Mouse (Mus musculus) left cerebral cortex, postnatal 14 days (tissue): ENCODE results near the gene Foxd3. TPM values are rescaled to one million over a fixed set of nuclear protein-coding genes. Genes with fewer than 3 reads are reported as not detected.
"Not testable (repeated sequence)": the region's sequence is repeated elsewhere in the genome, so short reads cannot be mapped to it uniquely, and the experiment has no call there.

Source experiments
- DNase-seq, 2 experiments: peaks; one replicate each; pipeline ENCODE4 v3.0.0; 2021 to 2022; ENCODE audit warnings: low spot score in 2 of 2, mixed read lengths in 1 of 2
- intact Hi-C: fragments of 180-260 bp; cut with DNase I; formaldehyde crosslinking; loops from one replicate; pipeline ENCODE4 v1.15.1; 2025
- long read RNA-seq, 2 experiments: library from polyadenylated mRNA; stranded (forward); transcript quantifications; one replicate each; pipeline ENCODE4 v2.0.0; 2021
- total RNA-seq, 2 experiments: library from RNA; stranded (reverse); gene quantifications; 2 replicates each; pipeline ENCODE4 v1.2.3; 2021

Foxd3 gene
- not detected for total RNA-seq
- long read RNA-seq, experiment 1 = 0 reads
- long read RNA-seq, experiment 2 = 0 reads

GRCm38 (mm10) chr4:99655937-99656604, at the start of gene Foxd3:
Foxd3 (plus strand) TSS chr4:99656299.
- intact Hi-C loops = no loop called here
- no peak for DNase-seq

- intact Hi-C loops = no loop called here
- no peak for DNase-seq
Measured at GRCm38 (mm10) chr4:99612156-99612555, 43.9 kb upstream of the Foxd3 start.

DNA sequence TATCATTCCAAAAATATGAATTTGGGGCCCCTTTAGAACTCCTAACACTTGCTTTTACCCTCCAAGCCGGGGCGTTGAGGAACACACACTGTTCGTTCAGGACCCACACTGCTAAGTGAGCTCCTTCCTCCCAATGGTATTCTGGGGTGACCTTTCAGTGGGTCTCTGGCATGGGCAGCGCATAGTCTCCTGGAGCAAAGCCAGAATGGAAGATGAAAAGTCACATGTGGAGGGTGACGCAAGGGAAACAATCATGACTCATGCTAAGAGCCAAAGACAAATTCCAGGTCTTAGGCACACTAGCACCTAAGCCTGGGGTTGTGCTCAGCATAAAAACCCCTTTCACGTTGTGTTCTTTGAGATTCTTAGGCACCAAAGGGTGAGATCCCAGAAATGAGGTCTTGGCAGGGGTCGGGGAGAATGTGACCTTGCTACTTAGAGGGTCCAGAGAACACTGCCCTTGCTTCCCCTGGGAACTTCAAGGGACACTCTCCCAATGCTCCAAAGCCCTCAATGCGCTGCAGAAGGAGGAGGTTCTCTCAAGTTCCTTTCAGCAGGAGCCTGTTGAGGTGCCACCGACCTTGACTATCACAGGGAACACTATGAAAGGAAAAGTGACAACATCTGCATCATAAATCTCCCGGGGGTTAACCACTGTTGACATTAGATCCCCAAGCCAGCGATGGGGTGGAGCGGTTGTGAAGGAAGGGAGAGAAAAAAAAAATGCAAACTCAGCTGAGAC, 43.3 kb upstream of the Foxd3 start:
- intact Hi-C loops = no loop called here
- DNase-seq = no peak

GRCm38 (mm10) chr4:99626047-99626844, 29.9 kb upstream of the Foxd3 start:
- no peak for DNase-seq
- intact Hi-C loops = no loop called here

DNA sequence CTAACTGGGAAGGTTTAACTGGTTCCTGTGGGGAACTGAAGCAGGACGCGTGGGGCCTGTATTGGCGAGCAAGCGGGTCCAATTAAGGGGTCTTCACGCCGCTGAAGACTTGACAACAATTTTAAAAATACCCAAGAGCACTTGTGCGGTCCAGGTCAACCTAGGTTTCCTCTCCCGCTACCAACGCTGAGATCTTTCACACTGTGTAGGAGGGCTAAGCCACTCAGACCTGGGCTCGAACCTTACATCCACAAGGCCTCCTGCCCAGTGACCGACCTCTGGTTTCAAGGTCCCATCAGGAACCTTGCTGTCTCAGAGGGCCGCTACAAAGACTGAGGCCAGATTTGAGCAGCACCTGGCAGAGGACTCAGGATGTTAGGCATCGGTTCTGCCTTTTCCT, 29.0 kb upstream of the Foxd3 start:
- intact Hi-C loops = no loop called here

DNA sequence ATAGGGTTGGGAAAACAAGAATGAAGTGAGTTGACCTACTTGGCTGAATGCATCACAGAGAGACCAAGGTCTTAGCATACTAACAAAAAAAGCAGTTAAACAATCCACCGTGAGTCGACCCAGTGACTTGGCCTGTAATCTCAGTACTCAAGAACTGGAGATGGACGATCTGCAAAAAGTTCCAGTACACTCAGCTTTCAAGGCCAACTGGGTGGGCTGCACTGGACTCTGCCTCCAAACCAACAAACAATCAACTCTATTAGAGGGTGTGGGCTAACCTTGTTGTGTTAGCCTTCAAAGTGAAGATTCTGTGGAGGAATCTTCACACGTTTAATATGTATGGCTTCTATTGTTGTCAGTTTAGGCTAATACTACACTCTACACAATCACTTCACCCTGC, 20.1 kb upstream of the Foxd3 start:
- no peak for DNase-seq

More for the DNA sequence above, 29.0 kb upstream of the Foxd3 start:
- DNase-seq = no peak

GRCm38 (mm10) chr4:99636711-99637110, 19.4 kb upstream of the Foxd3 start:
- intact Hi-C loops = no loop called here

More for the DNA sequence above, 20.1 kb upstream of the Foxd3 start:
- intact Hi-C loops = no loop called here

GRCm38 (mm10) chr4:99640619-99641018, 15.5 kb upstream of the Foxd3 start:
- DNase-seq, intact Hi-C loops: not testable (repeated sequence)

More at GRCm38 (mm10) chr4:99636711-99637110, 19.4 kb upstream of the Foxd3 start:
- no peak for DNase-seq

- intact Hi-C loops = no loop called here
- no peak for DNase-seq
Measured at GRCm38 (mm10) chr4:99641920-99642319, 14.2 kb upstream of the Foxd3 start.

- no peak for DNase-seq
- intact Hi-C loops = no loop called here
Measured at GRCm38 (mm10) chr4:99645560-99645959, 10.5 kb upstream of the Foxd3 start.

- DNase-seq = no peak
- intact Hi-C loops = loop anchor here (5.0 kb wide), 1 partner anchor 78 kb away; no protein-coding TSS in a partner anchor
Measured at GRCm38 (mm10) chr4:99650088-99650944, 5.8 kb upstream of the Foxd3 start.

- intact Hi-C loops = loop anchor here (5.0 kb wide), 1 partner anchor 79 kb away; no protein-coding TSS in a partner anchor
- DNase-seq = no peak
Measured at GRCm38 (mm10) chr4:99650945-99651690, 5.0 kb upstream of the Foxd3 start.

- DNase-seq = no peak
- intact Hi-C loops = loop anchor here (5.0 kb wide), 1 partner anchor 80 kb away; no protein-coding TSS in a partner anchor
Measured at GRCm38 (mm10) chr4:99651823-99652450, 4.2 kb upstream of the Foxd3 start.

GRCm38 (mm10) chr4:99652576-99653210, 3.4 kb upstream of the Foxd3 start:
- intact Hi-C loops = loop anchor here (5.0 kb wide), 1 partner anchor 80 kb away; no protein-coding TSS in a partner anchor
- DNase-seq = no peak

DNA sequence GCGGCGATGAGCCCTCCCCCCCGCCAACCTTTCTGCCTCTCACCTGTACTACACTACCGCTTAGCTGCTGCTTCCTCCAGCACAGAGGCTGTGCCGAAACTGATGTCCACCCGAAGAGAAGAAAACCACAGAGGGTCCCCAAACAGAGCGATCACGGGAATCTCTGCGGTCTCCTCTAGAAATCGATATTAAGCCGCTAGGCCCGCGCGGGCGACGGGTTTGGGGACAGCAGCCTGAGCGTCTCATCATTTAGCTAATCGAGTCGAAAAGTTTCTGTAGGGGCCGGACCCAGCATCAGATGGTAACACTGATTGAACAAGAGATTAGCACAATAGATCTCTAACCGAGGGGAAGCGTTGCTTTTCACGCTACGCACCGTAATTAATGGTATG, 2.9 kb upstream of the Foxd3 start:
- intact Hi-C loops = loop anchor here (5.0 kb wide), 1 partner anchor 81 kb away; no protein-coding TSS in a partner anchor
- no peak for DNase-seq

- DNase-seq = no peak
- intact Hi-C loops = loop anchor here (5.0 kb wide), 1 partner anchor 81 kb away; no protein-coding TSS in a partner anchor
Measured at GRCm38 (mm10) chr4:99653608-99654221, 2.4 kb upstream of the Foxd3 start.
